Mouse (Mus musculus) megakaryocyte progenitor cell, adult 5-6 weeks (primary cell): ENCODE results near the gene Basp1. TPM values are rescaled to one million over a fixed set of nuclear protein-coding genes. Genes with fewer than 3 reads are reported as not detected.

ENCODE experiments used
- ATAC-seq: replicated peaks from 2 replicates; pipeline ENCODE4 v1.8.0; 2016; ENCODE audit warnings: mild to moderate bottlenecking, moderate TSS enrichment, inconsistent platforms; ENCODE audit not compliant: poor library complexity
- total RNA-seq, 2 experiments: library from RNA; stranded (forward) in 1 of 2; stranded (reverse) in 1 of 2; fragments of 157-497, 149-512 nt in 1 of 2; fragments of 200-1000 nt in 1 of 2; gene quantifications; 2 replicates each; pipeline versions ENCODE4 v1.2.3 to v1.2.4; 2015 to 2017

The Basp1 gene
- total RNA-seq, 2 experiments from 2014 or later = 3.0 to 5.3 TPM

DNA sequence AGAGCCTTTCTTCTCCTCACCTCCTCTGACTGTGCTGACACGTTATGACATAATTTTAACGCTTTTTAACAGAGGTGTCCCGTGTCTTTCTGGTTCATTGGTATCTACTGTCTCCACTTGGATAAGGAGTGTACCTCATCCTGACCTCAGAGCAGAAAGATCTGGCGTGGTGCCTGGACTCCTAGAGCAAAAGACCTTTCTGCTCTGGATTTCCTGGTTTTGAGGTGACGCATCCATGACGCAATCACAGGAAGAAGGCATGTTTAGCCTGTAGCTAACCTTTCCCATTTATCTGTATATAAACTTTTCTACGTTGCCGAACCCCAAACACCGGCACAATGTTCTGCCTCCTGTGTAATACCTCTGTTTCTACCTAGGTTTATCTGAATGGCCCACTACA lies 6.7 kb upstream of the Basp1 start:
- ATAC-seq = peak; percentile 46; the same call in 1 of the 2 replicates

DNA sequence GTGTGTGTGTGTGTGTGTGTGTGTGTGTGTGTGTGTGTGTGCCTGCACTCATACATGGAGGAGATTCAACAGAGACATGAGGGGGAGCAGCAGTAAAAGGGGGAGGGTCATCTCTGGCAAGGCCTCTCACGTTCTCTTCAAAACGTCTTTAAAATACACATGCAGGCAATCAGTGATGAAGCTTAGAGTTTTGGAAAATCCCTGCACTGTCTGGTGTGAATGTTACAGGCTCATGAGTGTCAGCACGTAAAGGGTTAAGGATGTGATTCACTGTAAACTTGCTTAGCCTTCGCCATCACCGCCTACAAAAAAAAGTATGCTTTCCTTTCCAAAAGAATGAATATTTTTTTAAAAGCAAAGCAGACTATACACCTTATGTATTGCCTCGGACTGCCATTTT lies 2.8 kb upstream of the Basp1 start:
- ATAC-seq = no peak

DNA sequence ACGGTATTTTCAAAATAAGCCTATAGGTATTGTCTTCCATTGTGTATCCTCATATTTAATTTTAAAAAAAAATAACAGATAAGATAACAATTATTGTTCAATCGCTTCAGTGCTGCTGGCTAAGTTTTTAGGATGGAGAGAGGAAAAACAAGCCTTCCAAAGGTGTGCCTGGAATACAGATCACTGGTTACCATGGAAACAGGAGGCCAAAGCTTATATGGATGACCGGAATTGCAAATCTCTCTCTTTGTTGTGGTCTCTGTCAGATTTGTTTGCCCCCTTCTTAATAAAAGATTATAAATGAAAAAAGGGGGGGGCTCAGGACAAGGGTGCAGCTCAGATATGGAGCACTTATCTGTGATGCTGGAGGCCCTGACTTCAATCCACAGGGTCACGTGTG lies 2.4 kb upstream of the Basp1 start:
- ATAC-seq = no peak

DNA sequence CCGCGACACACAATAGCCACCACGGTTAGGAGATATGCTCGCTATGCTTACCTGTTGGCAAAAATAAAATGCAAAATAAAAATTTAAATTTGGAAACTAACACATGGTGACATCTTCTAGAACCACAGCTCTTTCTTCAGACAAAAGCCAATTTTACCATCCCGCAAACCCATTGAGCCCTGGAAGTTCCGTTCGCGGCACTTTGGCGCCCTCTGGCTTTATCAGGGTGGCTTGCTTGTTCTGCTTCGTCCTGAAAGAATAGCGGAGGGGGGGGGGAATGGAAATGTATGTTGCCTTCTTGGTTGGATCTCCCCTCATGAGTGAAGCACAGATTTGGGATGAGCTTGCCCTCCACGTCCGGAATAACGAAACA lies 1.2 kb upstream of the Basp1 start:
- ATAC-seq = peak; percentile 76

DNA sequence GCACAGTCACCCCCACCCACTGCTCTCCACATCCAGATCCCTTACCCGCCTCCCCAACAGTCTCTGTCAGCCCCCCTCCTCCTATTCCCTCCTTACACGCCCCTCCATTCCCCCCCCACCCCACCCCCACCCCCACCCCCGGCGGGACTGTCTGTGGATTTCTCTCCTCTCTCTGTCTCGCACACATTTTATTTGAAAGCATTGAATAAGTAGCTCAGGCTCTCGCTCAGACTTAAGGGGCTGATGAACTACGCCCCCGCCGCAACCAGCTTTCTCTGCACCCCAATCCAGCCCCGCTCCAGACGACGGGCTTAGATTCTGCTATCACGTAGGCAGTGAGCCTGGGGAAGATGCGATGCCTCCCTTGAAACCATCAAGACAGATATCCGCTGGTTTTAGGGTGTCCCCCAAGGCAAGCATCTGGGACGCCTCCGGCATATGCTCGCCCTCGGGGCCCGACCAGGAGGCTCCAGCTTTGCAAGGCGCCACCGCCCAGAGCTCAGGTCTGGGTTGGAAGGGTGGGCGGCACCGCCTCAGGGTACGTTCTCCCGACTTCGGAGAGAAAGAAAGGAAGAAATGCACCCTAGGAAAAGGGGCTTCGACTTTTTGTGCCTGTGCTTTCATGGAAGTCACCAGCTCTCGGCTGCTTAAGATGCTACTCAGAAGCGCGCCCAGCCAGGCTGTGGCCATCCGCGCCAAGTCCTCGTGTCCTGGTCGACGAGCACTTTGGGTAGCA lies 615 bp upstream of the Basp1 start:
- ATAC-seq = peak; percentile 27

DNA sequence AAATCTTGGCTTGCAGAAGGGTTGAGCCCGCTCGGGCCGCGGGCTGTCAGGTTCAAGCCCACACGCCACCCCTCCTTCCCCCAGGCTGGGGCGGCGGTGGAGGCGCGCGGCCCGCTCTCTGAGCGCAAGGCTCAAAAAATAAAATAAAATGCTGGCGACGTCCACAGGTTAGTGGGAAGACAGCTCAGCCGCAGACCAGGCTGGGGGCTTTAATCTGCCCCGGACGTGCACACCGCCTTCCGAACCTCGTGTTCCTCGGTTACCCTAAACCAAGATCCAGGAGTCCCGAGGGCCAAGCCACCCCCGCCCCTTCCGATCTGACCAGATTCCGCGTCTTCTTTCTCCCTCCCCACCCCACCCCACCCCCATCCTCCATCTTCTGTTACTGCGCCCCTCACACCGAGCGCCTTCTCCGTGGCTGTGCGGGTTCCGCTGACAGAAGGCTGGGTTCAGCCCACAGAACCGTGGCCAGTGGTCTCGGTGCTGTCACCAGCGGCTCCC lies 753 bp downstream of the Basp1 start:
- ATAC-seq = peak; percentile 27; the same call in 1 of the 2 replicates

DNA sequence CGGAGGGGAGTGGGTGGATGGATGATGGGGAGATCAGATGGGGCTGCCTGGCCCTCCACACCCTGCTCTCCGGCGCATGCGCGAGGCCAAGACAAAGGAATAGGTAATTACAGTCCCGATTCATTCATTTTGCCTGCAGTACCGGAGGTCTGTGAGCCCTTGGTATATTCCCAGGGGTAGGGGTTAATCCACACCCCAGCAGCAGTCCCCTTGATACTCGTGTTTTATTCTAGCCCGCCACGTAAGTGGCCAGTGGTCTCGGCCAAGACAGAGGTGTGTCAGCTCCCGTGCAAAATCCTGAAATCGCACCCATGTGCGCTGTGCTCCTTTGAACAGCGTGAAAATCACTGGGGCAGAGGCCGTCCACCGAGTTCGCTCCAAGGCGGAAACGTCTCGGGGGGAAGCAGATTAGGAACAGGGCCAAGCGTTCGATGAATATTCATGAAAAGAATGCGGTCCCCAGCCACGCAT lies 1.4 kb downstream of the Basp1 start:
- ATAC-seq = peak; percentile 40

DNA sequence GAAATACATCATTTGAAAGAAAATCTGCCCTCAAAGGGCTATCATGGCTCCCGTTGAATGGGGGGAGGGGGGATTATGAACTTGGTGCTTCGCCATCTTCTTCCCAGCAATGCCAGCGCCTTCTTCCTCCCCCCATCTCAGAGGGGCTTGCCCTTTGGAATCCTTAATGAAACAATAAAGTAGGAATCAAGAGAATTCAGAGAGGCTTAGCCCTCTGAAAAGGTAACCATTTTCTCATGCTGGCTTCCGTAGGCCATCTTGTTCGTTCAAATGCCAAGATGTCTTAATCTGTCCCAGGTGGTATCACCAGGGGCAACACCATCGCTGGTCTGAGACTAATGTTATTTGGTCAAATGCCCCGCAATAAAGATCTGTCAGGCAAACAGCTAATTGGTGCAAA lies 2.1 kb downstream of the Basp1 start:
- no peak for ATAC-seq

DNA sequence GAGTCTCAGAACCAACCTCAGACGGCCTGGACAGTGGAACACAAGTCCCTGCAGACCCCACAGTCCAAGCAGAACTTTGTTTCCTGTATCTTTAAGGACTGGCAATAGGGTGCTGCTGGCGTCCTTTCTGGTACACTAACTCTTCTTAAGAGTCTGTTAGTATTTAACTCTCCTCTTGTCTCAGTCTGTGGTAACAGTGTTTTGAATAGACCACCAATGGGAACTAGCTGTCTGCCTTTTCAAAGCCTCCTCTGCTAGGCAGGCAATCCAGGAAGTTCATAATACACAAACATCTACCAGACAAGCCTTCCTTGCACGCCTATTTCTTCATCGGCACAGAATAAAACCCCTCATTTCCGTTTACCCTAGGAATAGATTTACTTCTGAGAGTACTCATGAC lies 7.6 kb downstream of the Basp1 start:
- ATAC-seq = peak; percentile 43

DNA sequence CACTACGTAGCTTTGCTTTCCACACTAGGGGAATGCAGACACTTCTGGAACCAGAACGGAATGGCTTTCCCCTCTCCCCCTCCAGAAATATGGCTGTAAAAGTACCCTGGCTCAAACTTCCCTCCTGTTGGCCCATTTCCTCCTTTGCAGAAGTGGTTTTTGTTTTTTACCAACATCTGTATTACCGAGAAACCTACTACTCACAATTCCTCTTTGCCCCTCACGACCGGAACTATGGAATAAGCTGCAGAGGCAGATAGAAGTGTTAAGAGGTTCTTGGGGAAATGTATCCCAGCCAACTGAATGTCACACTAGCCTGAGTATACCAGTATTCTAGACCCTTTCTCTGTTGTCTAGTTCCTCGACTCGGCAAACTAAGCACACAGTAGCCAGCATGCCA lies 9.7 kb downstream of the Basp1 start:
- ATAC-seq = peak; percentile 75

DNA sequence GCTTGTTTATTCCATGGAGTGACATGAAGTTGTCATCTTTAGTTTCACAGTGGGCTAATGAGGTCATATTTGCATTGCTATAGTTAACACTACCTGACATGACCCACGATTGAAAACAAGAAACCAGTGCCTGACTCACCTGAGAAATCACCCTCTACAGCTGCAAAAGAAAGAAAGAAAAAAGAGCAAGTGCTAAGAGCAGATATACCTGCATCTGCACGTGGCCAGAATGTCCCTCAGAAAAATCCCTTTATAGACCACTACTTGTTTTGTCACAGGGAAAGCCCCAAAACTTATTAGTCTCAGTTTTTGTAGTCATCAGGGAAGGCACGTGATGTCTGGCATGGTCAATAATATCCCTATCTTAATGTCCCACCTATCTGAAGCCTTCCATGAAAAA lies 11.6 kb downstream of the Basp1 start:
- no peak for ATAC-seq

DNA sequence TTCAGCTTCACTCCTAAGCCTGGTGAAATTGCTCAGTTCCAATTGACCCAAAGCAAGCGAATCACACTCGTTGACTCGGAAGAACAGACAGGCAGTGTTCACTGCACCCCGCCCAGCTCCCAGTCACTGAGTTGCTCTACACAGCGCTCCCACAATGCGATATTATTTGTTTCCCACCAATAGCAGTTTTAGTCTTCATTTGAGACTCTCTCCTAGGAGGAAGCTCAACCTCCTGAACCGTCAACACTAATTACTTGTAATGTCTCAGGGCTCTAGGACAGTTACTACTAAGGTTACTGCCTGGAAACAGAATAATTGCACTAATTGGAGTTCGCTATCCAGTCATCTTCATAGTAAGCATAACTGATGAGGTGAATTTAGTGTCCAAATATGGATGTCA lies 13.3 kb downstream of the Basp1 start:
- ATAC-seq = no peak

DNA sequence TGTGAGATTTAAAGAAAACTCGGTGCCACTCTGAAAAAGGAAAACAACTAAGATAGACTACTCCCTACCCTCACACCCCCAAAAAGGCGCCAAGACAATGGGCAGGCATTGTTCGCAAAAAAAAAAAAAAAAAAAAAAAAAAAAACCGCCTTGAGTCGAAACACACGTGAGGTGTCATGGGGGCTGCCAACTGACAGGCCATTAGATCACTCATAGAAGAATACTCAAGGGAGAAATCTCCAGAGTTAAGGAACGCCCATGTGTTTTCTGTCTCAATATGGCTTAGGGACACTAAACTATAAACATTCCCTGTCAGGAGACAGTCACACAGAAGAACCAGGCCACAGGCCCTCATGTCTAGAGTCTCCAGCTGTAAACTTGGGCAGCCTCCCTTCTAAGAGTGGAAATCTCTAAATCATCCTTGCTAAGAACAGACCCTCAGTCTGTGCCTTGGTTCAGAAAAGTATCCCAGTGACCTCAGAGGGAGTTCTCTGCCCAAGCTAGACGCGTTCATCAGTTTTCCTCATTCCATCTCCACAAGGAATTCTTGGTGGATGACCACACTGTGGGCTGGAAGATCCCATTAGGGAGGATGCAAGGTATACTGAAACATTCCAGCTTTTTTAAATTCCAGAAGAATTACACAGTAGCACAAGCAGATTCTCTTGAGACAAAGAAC lies 17.5 kb downstream of the Basp1 start:
- ATAC-seq = no peak

DNA sequence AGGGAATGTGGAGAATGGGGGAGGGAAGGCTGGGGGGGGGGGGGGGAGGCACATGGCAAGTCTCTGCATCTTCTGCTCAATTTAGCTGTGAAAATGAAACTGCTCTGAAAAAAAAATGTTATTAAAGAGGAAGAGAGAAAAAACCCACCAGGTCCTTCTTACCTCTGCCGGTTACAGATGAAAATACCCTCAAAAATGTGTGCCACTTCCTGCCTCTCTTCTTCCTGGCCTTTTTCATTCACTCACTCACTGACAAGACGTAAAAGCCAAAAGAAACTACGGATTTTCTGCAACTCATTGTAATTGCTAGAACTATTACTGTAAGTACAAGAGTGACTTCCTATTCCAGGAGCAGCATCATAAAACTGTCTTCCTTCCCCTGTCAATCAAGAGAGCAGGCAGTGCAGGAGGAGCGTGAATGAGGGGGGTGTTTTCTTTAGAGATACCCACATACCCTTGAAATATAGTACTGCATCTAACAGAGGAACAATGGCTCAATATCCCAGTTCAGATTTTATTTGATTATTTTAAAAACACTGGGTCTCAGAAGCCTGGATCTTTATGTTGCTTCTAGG lies 21.0 kb downstream of the Basp1 start:
- peak; percentile 77 for ATAC-seq

DNA sequence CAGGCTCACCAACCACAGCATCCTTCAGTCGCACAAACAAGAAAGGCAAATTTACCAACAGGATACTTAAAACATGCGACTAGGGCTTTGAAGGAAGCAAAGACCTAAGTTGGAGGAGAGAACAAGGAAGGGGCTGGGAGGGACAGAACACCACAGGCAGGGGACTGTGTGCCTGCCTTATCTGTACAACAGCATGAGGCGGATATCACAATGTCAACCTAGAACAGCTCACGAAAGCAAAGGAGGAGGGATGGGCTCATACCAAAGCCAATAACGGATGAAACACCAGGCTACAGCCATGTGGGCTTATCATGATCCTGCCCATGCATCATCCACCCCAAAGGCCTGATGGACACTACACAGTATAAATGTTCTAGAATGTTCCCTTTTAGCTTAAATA lies 22.4 kb downstream of the Basp1 start:
- peak; percentile 63 for ATAC-seq

DNA sequence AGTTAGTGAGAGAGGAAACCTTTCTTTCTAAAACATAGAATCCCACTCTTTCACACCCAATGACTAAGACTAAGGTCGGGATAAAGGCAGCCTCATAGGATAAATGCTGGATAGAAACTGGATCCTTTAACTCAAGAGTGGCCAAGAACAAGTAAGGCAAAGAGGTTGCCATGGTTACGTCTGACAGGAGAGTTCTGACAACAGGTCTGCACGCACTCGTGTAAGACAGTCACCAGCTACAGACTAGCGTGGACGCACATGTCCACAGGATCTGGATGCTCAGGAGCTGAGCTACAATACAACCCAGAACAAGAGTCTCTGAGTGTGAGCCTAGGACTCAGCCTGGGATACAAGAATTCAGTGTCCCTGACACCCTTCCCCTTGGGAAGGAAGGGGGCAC lies 26.0 kb downstream of the Basp1 start:
- no peak for ATAC-seq

DNA sequence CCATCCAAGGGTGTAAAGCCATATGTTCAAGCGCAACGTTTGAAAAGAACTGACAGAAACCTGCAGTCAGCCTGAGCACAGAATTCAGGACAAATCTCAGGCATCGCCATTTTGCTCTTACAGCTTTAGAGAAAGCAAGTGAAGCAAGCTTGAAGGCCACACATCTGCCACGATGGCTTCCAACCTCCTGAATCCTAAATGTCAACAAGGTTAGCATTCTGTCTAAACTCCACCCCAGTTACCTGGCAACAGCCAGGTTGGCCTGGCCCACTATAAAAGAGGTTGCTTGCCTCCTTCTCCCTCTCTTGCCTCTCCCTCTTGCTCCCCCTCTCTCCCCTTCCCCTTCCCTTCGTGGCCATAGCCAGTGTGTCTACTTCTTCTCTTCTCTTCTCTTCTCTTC lies 33.5 kb downstream of the Basp1 start:
- no peak for ATAC-seq

DNA sequence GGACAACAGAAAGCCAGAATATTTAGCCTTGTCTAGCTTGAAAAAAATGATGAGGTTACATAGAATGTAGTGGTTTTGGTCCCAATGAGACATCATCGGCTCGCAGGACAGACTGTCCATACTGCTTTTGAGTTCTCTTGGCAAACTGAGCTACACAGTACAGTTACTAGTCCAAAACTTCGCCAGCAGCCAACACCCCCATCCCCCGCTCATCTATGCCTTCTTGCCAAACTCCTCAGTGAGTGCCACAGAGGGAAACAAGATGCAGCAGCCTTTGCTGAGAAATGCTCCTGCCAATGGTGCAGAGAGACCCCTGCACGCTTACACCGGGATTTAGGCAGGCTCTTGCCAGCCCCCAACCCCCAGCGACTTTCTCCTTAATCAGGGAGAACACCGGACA lies 34.9 kb downstream of the Basp1 start:
- no peak for ATAC-seq

DNA sequence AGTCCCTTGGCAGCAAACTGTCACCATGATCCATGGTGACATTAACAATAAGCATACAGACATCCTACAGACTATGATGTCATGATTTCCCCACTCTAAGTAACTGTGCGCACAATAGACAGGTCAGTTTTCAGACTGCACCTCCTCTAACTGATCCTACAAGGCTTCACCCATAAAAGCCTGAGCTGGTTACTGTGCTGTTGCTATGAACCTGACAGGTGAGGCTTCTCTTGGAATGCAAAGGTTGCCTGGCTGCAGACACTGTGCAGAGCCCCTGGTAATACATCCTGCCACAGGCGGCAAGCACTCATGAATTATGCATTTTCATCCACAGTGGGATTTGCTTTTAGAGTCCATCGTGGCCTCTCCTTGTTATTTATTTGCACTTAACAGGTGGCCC lies 36.6 kb downstream of the Basp1 start:
- ATAC-seq = no peak

DNA sequence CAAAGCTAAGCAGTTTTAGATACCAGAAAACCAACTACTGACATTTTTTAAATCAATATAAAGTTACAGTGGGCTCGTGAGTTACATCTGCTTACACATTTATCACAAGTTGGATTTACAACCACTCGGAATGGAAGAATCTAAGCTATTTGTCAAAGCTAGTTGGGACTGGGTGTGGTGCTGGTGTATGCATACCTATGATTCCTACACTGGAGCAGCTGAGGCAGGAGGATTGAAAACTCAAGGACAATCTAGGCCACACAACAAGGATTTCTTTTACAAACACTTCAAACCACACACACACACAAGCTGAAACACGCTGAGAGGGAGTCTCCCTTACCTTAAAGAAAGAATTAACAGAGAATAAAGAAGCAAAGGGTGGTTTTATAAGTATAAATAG lies 40.1 kb downstream of the Basp1 start:
- no peak for ATAC-seq

DNA sequence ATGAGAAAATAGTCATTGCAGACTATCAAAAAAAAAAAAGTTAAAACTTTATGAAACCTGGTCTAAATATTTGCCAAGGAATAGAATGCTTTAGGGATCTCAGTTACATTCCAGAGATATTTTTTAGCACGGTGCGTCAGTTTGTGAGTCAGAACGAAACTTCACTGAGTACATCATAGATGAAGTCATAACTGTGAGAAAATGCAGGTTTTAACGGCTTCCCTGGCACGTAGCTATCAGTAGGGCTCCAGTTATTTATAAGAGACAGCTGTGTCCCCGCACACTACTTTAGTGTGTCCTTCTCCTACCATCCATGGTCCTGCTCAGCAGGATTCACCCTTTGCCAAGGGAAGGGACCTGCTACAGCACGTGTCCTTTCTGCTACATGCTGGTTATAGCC lies 44.0 kb downstream of the Basp1 start:
- no peak for ATAC-seq

DNA sequence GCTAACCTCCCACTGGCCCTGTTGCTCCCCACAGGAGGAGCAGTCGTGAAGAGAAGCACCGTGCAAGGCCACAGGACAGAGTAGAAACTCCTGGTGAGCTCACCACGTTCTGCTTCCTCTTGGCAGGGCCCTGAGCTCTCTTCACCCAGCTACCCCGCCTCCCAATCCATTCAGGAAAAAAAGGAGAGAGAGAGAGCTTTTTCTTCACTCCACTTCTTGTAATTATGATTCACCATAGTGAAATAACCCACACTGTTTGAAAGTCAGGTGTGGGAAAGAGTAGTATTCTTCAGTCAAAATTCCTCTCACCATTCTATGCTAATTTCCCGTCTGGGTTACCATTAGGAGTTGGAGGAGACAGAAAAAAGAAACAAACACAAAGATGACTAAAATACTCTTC lies 48.1 kb downstream of the Basp1 start:
- ATAC-seq = no peak
